Mouse (Mus musculus) liver, adult 2 months (tissue): ENCODE measurements around the gene Slco1b2.
"Not testable (repeated sequence)": the region's sequence is repeated elsewhere in the genome, so short reads cannot be mapped to it uniquely, and the experiment has no call there.

Experiments used
- CTCF ChIP-seq: fragments of 200-500 bp; IDR thresholded peaks from 2 replicates; pipeline ENCODE4 v1.5.1; 2011; ENCODE audit warnings: low read depth, low read length, control low read depth
- POLR2A ChIP-seq: fragments of 200-500 bp; IDR thresholded peaks from 2 replicates; pipeline ENCODE4 v1.6.1; 2011; ENCODE audit warnings: low read length, control low read depth; ENCODE audit not compliant: insufficient read depth; ENCODE audit errors: extremely low read depth

DNA sequence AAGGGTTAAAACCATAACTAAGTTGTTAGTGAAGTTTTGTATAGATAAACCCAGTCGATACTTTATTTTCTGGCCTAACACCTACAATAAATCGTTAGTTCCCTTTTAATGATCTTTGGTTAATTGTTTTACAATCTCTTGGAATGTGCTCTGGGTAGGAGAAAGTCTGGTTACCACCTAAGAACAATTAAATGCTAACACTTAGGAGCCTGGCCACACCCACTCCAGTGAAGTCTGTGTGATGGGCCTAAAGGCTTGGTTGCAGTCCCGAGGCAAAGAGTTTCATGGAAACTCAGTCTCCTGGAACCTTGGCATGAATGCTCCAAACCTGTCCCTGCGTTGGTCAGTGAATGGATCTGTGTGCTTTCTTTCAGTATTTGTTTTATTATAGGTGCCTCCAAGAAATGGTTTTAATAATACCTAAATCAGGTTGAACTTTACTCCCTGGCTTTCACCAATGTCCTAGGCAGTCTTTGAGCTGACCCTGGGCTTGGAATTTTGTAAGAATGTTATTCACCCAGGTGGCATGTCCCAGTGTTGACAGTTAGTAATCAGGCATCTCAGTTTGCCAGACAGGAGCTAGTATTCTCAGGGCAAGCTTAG lies 38.6 kb upstream of the Slco1b2 start:
- not testable (repeated sequence) for TF ChIP-seq CTCF, POLR2A
